Mouse (Mus musculus): ENCODE measurements around the gene Ddah2. TPM values are rescaled to one million over a fixed set of nuclear protein-coding genes. Genes with fewer than 3 reads are reported as not detected.
A peak's percentile ranks its signal among the peaks of the same experiment; 100 is the strongest.

Ddah2 gene
- polyA plus RNA-seq, 1 experiment from 2014 or later, result 540 TPM

DNA sequence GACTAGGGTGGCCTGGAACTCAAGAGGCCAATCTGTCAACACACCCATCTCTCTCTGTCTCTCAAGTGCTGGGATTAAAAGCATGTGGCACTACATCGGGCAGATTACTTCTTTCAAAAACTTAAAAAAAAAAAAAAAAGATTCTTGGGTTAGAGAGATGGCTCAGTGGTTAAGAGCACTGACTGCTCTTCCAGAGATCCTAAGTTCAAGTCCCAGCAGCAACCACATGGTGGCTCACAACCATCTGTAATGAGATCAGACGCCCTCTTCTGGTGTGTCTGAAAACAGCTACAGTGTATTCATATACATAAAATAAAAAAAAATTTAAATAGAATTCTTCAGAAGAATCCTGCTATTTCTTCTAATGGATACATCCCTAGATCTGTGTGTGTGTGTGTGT, 29.3 kb downstream of the Ddah2 start:
- Histone ChIP-seq H3K9me3 (no peaks in the 10 kb centered on the region), H3K4me1 (peaks cover 19% of the 10 kb centered on the region), H3K4me2 (replicated peaks) (no peak overlapping the region), H3K27ac (replicated peaks) (peak overlapping the region; percentile 55), H3K4me3 (no peak overlapping the region), H3K9ac (replicated peaks) (no peak overlapping the region), H3K27me3 (no peaks in the 10 kb centered on the region), H3K36me3 (peaks cover 14% of the 10 kb centered on the region)
- 39% methylated on average over 2 of the region's 2 CpGs for whole genome bisulfite sequencing
- no peak for ATAC-seq (replicated peaks)

DNA sequence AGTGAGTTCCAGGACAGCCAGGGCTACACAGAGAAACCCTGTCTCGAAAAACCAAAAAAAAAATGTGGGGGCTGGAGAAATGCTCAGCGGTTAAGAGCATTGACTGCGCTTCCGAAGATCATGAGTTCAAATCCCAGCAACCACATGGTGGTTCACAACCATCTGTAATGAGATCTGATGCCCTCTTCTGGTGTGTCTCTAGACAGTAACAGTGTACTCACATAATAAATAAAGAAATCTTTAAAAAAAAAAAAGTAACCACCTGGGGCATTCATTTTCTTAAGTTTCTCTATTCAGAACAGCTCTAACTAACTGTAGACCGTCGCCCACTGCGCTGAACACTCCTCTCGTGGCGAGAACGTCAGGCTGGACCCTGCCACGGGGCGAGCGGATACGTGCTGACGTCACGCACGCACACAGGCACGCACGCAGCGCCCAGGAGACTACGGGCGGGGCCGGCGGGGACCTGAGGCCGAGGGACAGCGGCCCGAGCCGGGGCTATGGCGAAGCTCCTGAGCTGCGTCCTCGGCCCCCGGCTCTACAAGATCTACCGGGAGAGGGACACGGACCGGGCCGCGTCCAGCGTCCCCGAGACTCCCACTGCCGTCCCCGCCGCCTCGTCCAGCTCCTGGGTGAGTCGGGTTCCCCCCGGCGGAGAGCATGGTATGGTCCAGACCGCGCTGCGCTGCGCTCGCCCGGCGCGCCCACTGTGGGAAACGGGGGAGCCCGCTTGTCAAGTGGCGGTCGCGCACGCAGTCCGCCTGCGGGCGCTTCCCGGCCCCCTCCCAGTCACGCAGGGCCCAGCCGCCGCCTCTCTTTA, 30.2 kb downstream of the Ddah2 start, which contains the start of gene Abhd16a:
Gene Abhd16a, plus strand, starts transcription at position 439 of the 820 bp plus-strand sequence.
- 3% methylated on average over 67 of the region's 67 CpGs for WGBS
- Histone ChIP-seq H3K36me3 (peaks cover 21% of the 10 kb centered on the region), H3K4me3 (peak within 1 kb of the TSS; percentile 58), H3K9ac (replicated peaks) (peak within 1 kb of the TSS; percentile 73), H3K27me3 (no peaks in the 10 kb centered on the region), H3K27ac (replicated peaks) (peak within 1 kb of the TSS; percentile 98), H3K4me2 (replicated peaks) (peak within 1 kb of the TSS; percentile 64), H3K4me1 (peaks cover 19% of the 10 kb centered on the region), H3K9me3 (no peaks in the 10 kb centered on the region)
- ATAC-seq (replicated peaks), result peak; percentile 97

DNA sequence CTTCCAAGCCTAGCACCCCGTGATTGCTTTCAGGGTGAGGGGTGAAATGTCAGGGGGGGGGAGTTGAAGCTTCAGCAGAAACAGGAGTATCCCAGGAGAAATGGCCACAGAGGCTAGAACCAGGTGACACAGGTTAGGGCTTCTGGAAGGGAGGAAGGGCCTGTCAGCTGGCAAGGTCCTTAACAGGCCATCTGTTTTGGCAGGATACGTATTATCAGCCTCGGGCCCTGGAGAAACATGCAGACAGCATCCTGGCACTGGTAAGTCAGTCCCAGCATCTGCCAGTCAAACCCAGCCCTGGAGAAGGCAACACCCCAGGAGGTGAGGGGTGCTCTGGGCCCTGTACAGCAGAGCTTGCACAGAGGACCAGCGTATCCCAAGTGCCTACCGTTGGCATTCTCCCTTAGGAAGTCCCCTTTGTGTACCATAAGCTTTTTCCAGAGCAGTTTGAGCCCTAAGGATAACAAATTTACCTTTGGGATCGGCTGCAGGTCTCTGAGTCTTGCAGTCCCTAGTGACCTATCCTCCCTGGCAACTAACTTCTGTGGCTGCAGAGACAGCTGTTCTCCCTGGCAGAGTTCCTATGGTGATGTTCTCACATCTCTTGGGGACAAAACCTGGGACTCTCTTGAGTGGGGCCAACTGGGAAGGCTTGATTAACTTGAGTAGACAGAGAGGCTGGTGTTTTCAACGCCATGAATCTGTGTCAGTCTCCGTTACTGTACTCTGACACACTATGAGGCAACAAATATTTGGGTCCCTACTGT, 31.5 kb downstream of the Ddah2 start:
- Histone ChIP-seq H3K9me3 (no peaks in the 10 kb centered on the region), H3K4me3 (peak overlapping the region; percentile 58), H3K9ac (replicated peaks) (peak overlapping the region; percentile 73), H3K4me2 (replicated peaks) (peak overlapping the region; percentile 64), H3K27ac (replicated peaks) (peak overlapping the region; percentile 98), H3K36me3 (peaks cover 32% of the 10 kb centered on the region), H3K4me1 (peaks cover 19% of the 10 kb centered on the region), H3K27me3 (no peaks in the 10 kb centered on the region)
- ATAC-seq (replicated peaks), result peak; percentile 41
- WGBS, result 46% methylated on average over 8 of the region's 8 CpGs

DNA sequence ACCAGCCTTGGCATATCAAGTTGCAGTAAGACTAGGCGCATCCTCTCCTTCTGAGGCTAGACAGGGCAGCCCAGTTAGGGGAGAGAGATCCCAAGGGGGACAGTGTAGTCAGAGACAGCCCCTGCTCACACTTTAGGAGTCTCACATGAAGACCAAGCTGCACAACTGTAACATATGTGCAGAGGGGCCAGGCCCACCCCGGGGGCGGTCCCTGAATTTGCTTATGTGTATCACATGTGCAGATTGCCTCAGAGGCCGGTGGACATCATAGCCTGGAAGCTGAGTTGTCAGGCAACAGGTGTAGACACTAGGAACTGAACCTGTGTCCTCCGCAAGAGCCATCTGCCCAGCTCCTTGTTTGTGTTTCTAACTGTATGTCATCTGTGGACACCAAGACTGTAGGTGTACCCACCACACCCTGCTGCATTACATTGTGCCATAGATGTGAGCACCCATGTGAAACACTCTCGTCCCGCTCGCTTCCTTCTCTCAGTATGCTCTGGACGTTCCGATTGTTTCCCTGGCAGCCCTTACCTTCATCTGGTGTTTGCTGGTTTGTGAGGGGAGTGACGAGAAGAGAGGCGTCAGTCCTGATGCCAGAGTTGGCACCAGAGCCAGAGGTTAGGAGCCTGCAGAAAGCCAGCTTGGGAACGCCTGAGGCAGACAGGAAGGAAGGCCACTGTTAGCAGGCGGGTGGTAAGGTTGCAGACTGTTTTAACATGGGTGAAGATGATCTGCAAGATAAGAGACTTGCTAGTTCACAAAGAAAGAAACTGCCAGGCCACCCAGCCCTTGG, 33.8 kb downstream of the Ddah2 start:
- Histone ChIP-seq H3K4me1 (peaks cover 19% of the 10 kb centered on the region), H3K9ac (replicated peaks) (no peak overlapping the region), H3K27ac (replicated peaks) (no peak overlapping the region), H3K4me3 (no peak overlapping the region), H3K27me3 (no peaks in the 10 kb centered on the region), H3K36me3 (peaks cover 53% of the 10 kb centered on the region), H3K9me3 (no peaks in the 10 kb centered on the region), H3K4me2 (replicated peaks) (no peak overlapping the region)
- ATAC-seq (replicated peaks), result no peak
- 88% methylated on average over 14 of the region's 14 CpGs for WGBS

DNA sequence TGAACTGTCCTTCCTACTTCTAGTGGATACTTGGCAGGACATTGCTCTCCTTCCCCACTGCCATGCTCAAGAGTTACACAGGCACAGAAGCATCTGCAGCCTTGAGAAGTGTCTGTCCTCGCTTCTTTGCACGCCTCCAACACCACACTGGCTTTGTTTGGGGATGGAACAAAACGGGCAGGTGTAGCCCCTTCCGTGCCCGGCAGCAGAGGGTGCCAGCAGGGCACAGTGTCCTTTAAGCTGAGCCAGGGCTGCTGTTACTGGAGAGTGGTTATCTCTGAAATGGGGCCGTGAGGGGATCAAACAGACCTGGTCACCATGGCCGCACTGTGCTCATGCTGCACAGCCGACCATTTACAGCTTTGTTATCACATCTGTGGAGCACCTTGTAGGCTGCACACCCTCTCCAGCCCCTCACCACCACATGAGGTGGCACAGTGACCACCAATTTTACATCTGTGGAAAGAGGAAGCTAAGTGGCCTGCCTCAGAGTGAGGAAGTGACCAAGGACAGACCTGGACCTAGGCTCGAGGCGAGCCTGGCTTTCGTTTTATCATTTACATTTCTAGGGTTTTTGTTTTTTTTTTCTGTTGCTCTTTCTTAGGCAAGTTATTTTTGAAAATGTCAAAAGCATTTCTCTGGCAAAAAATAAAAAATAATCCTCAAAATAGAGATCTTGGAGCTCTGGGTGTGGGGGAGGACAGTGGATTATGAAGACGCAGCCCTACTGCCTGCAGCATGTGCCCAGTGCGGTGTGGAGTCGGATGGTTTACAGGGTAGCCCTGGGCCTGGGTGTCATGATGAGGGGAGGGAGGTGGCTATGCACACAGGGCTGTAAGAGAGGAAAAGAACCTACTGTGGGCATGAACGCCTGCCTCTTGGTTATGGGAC, 35.9 kb downstream of the Ddah2 start:
- Histone ChIP-seq H3K4me2 (replicated peaks) (no peak overlapping the region), H3K4me1 (peaks cover 17% of the 10 kb centered on the region), H3K9ac (replicated peaks) (no peak overlapping the region), H3K27me3 (no peaks in the 10 kb centered on the region), H3K27ac (replicated peaks) (no peak overlapping the region), H3K9me3 (no peaks in the 10 kb centered on the region), H3K4me3 (no peak overlapping the region), H3K36me3 (peaks cover 71% of the 10 kb centered on the region)
- WGBS, result 89% methylated on average over 15 of the region's 15 CpGs
- no peak for ATAC-seq (replicated peaks)

DNA sequence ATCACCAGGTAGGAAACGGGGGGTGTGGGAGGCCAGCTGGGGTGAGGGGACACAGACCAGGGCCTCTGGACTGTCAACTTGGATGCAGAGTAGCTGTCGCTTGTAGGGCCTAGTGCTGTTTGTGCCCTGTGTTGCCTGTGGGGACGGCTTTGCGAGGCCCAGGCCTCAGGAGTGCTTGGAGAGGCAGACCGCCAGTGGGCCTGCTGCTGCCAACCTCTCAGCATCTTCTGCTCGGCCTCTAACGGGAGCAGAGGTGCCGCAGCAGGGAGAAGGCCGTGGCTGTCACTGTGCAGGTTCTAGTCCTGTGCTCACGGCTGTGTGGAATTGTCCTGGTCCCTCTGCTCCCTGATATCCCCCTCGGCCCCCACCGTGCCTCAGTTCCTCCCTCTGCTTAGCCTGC, 37.8 kb downstream of the Ddah2 start:
- H3K4me2 ChIP-seq (replicated peaks), result no peak overlapping the region
- H3K9ac ChIP-seq (replicated peaks), result no peak overlapping the region
- no peak for ATAC-seq (replicated peaks)
- no peak overlapping the region for H3K27ac ChIP-seq (replicated peaks)
- H3K4me1 ChIP-seq, result no peaks in the 10 kb centered on the region; the same call in 1 of the 2 replicates
- H3K36me3 ChIP-seq, result peaks cover 88% of the 10 kb centered on the region
- 83% methylated on average over 12 of the region's 12 CpGs for WGBS
- H3K27me3 ChIP-seq, result no peaks in the 10 kb centered on the region
- no peaks in the 10 kb centered on the region for H3K9me3 ChIP-seq
- no peak overlapping the region for H3K4me3 ChIP-seq

DNA sequence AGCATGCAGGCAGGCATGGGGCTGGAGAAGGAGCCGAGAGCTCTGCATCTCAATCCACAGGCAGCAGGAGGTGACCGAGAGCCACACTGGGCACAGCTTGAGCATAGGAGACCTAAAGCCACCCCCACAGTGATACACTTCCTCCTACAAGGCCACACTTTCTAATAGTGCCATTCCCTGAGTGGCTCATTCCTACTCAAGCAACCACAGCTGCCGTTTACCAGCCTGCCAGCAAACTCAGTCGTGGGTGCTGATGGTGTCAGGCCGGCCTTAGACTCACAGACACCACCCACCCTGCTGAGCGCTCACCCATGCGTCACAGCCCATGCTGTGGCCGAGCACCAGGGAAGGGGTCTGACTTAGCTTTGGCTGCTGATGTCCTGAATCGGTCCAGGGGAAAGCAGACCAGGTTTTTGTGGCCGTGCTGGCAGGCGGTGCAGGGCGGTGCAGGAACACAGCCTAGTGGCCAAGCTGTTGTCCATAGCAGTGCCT, 38.4 kb downstream of the Ddah2 start:
- no peak for ATAC-seq (replicated peaks)
- Histone ChIP-seq H3K27ac (replicated peaks) (no peak overlapping the region), H3K4me1 (no peaks in the 10 kb centered on the region; the same call in 1 of the 2 replicates), H3K27me3 (no peaks in the 10 kb centered on the region), H3K4me3 (no peak overlapping the region), H3K4me2 (replicated peaks) (no peak overlapping the region), H3K9me3 (no peaks in the 10 kb centered on the region), H3K9ac (replicated peaks) (no peak overlapping the region), H3K36me3 (peaks cover 91% of the 10 kb centered on the region)
- WGBS, result 79% methylated on average over 12 of the region's 12 CpGs

DNA sequence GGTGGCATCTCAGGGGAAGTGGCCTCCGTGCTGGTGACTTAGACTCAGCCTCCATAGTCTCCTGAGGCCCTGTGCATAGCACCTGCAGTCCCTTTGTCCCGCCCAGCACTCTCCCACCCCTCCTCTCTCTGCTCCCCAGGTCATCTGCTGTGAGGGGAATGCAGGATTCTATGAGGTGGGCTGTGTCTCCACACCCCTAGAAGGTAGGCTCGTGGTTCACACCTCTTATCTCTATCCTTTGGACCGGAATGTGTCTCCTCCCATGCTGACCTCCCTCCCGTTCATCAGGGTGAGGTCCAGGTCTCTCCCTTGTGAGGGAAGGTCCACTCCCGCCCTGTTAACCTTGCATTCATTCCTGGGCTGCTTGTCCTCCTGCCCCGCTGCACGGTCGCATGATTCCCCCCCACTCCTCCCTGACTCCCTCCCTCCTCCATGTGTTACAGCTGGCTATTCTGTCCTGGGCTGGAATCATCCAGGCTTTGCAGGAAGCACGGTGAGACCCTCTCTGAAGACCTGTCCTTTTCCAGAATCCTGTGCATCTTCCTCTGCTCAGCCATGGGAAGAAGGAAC, 41.4 kb downstream of the Ddah2 start:
- H3K9me3 ChIP-seq, result no peaks in the 10 kb centered on the region
- no peak overlapping the region for H3K4me2 ChIP-seq (replicated peaks)
- no peak overlapping the region for H3K27ac ChIP-seq (replicated peaks)
- H3K4me1 ChIP-seq, result no peaks in the 10 kb centered on the region
- H3K9ac ChIP-seq (replicated peaks), result no peak overlapping the region
- H3K27me3 ChIP-seq, result no peaks in the 10 kb centered on the region
- no peak for ATAC-seq (replicated peaks)
- H3K36me3 ChIP-seq, result peaks cover 78% of the 10 kb centered on the region
- H3K4me3 ChIP-seq, result no peak overlapping the region
- 75% methylated on average over 10 of the region's 10 CpGs for WGBS

DNA sequence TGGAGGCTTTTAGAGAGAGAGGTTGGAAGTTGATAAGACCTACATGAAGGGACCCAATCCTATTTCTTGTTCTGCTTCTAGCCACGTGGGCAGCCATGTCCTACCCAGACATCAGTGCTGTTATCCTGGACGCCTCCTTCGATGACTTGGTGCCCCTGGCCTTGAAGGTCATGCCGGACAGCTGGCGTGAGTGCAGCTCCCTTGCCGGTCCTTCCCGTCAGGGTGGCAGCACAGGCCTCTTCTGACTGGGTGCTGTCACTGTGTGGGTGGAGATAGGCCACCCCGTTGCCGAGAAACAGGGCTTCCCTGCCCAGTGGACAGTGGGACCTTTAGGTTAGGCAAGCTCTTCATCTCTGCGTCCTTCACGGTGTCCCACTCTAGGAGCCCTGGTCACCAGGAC, 42.3 kb downstream of the Ddah2 start:
- peaks cover 4% of the 10 kb centered on the region for H3K4me1 ChIP-seq
- peaks cover 71% of the 10 kb centered on the region for H3K36me3 ChIP-seq
- WGBS, result 93% methylated on average over 11 of the region's 11 CpGs
- H3K4me2 ChIP-seq (replicated peaks), result no peak overlapping the region
- no peak for ATAC-seq (replicated peaks)
- no peak overlapping the region for H3K9ac ChIP-seq (replicated peaks)
- H3K27me3 ChIP-seq, result no peaks in the 10 kb centered on the region
- no peak overlapping the region for H3K27ac ChIP-seq (replicated peaks)
- H3K4me3 ChIP-seq, result no peak overlapping the region
- no peaks in the 10 kb centered on the region for H3K9me3 ChIP-seq

DNA sequence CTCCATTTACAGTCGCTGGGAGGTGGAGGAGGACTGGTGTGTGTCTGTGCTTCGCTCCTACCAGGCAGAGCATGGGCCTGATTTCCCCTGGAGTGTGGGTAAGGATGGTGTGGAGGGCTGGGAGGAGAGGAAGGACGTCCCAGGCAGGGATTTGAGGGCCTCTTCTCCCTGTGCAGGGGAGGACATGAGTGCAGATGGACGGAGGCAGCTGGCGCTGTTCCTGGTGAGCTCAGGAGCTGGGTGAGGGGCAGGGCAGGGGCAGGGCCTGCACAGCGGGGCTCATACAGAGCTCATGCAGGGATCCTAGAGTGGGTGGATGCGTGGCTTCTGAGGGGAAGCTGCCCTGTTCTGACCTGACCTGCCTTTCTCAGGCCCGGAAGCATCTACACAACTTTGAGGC, 43.5 kb downstream of the Ddah2 start:
- no peaks in the 10 kb centered on the region for H3K27me3 ChIP-seq
- H3K9ac ChIP-seq (replicated peaks), result no peak overlapping the region
- ATAC-seq (replicated peaks), result no peak
- H3K4me2 ChIP-seq (replicated peaks), result no peak overlapping the region
- 76% methylated on average over 7 of the region's 8 CpGs for WGBS
- no peak overlapping the region for H3K4me3 ChIP-seq
- peaks cover 59% of the 10 kb centered on the region for H3K36me3 ChIP-seq
- peaks cover 6% of the 10 kb centered on the region for H3K4me1 ChIP-seq
- no peak overlapping the region for H3K27ac ChIP-seq (replicated peaks)
- no peaks in the 10 kb centered on the region for H3K9me3 ChIP-seq

DNA sequence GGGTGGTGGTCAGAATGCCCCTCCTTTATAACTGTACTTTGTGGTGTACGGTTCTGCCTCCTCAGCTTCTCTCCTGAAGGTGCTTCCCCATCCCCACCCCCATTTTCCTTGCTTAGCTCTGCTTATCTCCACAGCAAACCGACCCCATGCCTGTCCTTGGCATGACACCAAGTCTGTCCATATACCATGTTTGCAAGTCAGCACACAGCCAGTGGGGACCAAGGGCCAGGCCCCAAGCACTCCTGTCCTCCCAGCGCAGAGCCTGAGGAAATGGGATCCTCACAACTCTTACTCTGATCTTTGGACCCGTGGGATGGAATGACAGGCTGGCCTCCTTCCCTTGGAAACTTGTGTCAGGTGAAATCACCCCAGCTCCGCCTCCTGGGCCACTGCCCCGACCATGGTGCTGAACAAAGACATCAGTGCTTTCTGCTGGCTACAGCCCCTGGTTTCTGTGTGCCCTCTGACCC, 44.4 kb downstream of the Ddah2 start:
- H3K36me3 ChIP-seq, result peaks cover 51% of the 10 kb centered on the region
- H3K4me3 ChIP-seq, result no peak overlapping the region
- H3K4me1 ChIP-seq, result peaks cover 6% of the 10 kb centered on the region
- no peak overlapping the region for H3K4me2 ChIP-seq (replicated peaks)
- no peaks in the 10 kb centered on the region for H3K27me3 ChIP-seq
- no peak overlapping the region for H3K9ac ChIP-seq (replicated peaks)
- 75% methylated on average over 6 of the region's 6 CpGs for WGBS
- no peak overlapping the region for H3K27ac ChIP-seq (replicated peaks)
- no peaks in the 10 kb centered on the region for H3K9me3 ChIP-seq
- ATAC-seq (replicated peaks), result no peak

All from forebrain, embryonic 15.5 days (tissue).